Mouse (Mus musculus) right cerebral cortex, postnatal 25 days (tissue): ENCODE measurements around the gene Msmp.

Experiments used
- DNase-seq: peaks from one replicate; pipeline ENCODE4 v3.0.0; 2022

Gene Msmp

DNA sequence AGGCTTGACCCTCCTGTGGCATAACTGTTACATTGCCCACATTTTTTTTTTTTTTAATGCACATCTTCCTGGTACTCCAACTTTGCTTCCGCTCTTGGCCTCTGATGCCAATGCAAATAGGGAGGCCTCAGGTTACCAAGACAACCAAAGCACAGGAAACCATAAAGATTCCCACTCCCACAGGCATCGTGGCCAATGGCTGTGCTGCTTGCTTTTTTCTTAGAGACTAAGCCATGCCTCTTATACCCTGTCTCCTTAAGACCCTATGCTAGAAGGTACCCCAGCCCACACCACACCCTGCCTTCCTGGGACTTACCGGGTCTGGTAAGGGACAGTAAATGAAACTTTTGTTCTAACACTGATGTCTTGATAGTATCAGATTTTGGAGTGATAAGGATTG lies 9.2 kb upstream of the Msmp start:
- DNase-seq = no peak

- DNase-seq = no peak
Measured at GRCm38 (mm10) chr4:43591961-43592360, 7.7 kb upstream of the Msmp start.

- no peak for DNase-seq
Measured at GRCm38 (mm10) chr4:43591543-43591942, 7.2 kb upstream of the Msmp start.

- no peak for DNase-seq
Measured at GRCm38 (mm10) chr4:43587681-43588080, 3.4 kb upstream of the Msmp start.

GRCm38 (mm10) chr4:43586411-43586810 lies 2.1 kb upstream of the Msmp start:
- no peak for DNase-seq

DNA sequence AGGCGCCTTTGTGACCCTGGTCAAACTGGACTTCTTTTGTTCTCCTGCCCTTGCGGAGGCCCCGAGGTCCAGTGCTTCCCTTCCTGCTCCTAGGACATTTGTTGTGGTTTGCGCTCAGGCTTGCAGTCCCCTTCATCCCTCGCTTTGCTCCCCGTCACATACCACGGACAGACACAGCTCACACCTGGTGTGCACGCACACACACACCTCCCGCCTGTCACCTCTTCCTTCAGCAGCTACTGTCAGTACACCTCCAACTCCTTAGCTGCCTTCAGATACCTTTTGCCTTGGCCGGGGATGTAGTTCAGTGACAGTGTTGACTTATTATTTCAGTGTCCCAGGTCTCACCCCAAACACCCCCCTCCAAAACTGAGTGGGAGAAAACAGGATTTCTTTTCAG lies 1.4 kb upstream of the Msmp start:
- no peak for DNase-seq

DNA sequence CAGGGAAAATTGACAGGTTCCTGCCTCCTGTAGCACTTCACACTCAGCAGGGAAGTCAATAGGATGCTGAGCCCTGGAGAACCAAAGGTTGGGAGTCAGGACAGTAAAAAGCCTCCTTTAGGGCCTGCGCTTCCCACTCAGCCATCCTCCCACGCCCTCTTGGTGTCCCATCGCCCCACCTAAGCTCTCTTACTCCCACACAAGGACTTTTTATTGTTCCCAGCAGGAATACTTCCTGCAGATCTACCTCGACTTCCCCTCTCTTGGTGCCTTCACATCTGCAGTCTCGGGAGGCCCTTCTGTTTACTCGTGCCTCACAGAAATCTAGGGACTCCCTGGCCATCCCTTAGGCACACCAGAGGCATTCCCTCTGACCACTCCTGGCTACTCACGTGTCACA lies 873 bp downstream of the Msmp start:
- no peak for DNase-seq

DNA sequence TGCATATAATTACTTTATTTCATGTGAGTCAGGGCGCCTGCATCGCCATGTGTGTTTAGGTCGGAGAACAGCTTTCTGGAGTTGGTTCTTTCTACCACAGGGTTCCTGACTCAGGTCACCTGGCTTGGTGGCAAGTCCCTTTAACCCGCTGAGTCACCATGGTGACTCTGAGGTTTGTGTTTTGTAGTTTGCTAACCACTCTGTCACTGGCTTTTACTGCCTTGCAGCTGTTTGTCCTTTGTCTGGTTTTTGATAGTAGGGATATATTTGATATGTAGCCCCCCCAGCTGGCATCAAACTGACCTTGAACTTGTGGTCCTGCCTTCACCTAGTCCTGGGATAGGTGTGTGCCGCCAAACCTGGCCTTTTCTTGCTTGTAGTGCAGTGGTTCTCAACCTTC lies 2.1 kb downstream of the Msmp start:
- no peak for DNase-seq

DNA sequence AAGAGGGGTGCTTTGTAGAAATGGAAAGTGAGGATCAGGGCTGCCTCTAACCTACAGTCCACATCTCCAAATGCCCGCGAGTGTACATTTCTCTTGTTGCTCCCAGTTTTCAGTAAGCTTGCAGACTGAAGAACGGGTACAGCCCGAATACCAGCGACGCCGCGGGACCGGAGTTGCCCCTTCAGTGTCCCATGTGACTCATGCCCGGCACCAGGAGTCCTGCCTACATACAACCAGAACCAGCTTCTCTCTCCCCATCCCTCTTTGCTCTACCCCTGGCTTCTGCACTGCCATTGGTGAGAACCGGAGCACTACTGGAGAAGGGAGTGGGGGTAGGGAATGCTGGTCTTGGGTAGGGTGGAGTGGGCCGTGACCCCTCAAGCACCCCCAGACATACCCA lies 2.9 kb downstream of the Msmp start:
- DNase-seq = no peak

GRCm38 (mm10) chr4:43580721-43581120 lies 3.6 kb downstream of the Msmp start:
- DNase-seq = no peak

DNA sequence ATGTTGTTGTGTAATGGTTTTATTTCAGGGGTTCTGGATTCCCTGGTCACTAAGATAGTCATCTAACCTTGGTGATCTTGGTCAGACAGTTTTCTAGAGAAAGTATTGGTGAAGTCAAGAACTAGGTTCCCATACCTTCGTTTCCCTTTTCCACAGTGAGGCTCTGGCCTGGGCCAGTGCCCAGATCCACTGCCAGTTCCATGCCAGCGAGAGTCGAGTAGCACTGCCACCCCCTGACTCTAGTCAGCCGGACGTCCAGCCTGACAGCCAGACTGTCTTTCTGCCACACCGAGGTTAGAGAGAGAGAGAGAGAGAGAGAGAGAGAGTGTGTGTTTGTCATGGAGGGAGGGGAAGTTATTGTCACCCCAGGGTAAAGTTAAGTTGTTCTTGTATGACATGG lies 4.6 kb downstream of the Msmp start:
- DNase-seq = no peak

DNA sequence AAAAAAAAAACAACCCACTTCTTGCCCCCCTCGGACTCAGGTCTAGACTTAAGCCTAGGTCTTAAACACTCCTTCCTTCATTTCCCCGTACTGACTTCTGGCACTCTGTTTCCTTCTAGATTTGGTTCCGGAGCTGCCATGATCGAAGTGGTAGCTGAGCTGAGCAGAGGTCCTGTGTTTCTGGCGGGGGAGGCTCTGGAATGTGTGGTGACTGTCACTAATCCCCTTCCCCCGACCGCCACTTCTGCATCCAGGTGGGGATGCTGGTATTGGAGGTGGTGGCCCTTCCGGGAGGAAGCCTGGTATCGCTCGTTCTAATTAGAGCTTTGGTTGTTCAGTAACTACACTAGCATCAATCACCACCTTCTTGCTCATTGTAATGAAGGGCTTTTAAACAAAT lies 5.0 kb downstream of the Msmp start:
- DNase-seq = no peak

DNA sequence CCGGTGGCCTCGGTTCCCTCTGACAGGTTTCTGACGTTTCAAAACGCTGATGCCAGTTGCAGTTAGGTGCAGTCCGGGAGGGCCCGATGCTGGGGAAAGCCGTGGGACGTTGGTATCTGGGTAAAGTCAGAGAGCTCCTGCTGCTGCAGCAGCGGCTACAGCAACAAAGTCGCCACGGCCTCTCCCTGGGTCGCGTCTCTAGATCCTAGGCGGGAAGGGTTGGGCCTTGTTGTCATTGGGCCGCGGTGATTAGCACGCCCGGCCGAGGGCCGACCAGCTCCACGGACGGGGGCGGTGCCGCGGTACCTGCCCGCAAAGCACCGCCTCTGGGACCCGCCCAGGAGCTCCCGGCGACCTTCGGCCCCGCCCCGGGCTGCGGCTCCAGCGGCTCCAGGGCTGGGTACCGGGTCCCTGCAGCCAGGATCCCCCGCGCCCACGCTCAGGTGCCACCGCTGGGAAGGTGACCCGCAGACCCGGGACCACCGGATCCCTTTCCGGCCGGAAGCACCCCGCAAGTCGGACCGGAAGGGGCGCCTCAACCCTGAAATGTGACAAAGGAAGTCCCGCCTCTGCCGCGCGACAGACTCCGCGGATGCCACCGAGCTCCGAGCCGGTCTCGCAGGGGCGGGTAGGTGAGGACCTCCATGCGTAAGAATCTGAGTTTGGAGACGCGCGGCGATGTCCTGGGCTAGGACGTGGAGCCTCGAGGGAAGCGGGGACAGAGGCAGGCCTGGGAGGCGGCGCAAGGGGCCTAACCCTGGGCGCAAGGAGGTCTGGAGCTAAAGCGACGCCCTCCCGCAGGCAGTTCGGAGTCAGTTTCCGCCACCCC lies 5.7 kb downstream of the Msmp start, which contains the start of the genes Rgp1 and Gba2:
Gene Rgp1, plus strand, starts transcription at position 340 of the 829 bp plus-strand sequence.
Gene Gba2, minus strand, starts transcription at position 498 of the 829 bp plus-strand sequence.
- DNase-seq = peak; percentile 90

GRCm38 (mm10) chr4:43577237-43577881 lies 6.9 kb downstream of the Msmp start:
- DNase-seq = no peak

DNA sequence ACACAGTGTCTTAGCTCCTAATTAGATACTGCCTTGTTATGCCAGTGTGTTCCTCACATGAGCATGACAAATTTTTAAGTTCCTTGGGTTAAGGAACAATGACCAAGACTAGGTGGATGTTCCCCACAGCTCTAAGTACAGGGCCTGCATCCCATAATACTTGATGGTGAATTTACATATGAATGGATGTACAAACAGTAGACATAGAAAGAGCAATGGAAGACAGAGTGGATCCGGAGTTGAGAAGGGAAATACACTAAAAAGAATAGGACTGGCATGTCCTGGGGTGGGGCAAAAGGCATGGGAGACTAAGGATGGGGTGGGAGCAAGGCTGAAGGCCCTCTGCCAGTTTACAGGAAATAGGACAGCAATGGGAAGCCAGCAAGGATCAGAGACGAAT lies 8.9 kb downstream of the Msmp start:
- DNase-seq = no peak

GRCm38 (mm10) chr4:43573561-43573960 lies 10.7 kb downstream of the Msmp start:
- no peak for DNase-seq

GRCm38 (mm10) chr4:43571395-43572045 lies 12.8 kb downstream of the Msmp start:
- DNase-seq = no peak

DNA sequence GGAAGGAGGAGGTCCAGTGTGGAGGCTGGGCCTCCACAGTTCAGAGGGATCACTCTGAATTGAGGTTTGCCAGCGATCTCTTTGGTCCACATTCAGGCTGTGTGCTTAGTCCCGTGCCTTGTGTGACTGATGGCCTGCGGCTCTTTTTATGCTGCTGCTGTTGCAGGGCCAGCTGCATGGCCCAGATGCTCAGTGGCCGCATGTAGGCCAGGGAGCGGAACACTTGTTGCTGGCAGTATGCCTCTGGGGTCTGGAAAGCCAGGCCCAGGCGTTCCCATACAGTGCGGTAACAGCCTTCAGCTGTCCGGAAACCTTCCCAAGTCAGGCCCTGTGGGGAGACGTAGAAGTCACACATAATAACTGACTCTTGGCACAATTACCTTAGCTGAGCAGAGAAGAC lies 17.2 kb downstream of the Msmp start:
- no peak for DNase-seq

DNA sequence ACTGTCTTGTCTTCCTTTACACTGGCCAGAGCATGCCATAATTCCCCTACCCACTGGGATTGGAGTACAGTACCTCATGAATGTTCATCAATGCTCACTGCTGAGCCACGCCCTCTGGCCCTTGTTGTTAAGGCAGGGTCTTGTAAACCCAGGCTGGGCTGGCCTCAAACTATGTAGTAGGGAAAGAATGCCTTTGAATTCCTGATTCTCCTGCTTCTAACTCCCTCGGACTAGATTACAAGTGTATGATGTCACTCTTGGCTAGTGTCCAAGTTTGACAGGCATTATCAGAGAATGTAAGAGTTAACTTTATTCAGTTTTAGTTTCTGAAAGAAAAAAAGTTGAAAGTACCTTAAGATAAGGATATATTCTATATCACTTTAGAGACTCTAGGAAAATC lies 20.1 kb downstream of the Msmp start:
- no peak for DNase-seq

GRCm38 (mm10) chr4:43563601-43563875 lies 20.8 kb downstream of the Msmp start:
- DNase-seq = no peak

DNA sequence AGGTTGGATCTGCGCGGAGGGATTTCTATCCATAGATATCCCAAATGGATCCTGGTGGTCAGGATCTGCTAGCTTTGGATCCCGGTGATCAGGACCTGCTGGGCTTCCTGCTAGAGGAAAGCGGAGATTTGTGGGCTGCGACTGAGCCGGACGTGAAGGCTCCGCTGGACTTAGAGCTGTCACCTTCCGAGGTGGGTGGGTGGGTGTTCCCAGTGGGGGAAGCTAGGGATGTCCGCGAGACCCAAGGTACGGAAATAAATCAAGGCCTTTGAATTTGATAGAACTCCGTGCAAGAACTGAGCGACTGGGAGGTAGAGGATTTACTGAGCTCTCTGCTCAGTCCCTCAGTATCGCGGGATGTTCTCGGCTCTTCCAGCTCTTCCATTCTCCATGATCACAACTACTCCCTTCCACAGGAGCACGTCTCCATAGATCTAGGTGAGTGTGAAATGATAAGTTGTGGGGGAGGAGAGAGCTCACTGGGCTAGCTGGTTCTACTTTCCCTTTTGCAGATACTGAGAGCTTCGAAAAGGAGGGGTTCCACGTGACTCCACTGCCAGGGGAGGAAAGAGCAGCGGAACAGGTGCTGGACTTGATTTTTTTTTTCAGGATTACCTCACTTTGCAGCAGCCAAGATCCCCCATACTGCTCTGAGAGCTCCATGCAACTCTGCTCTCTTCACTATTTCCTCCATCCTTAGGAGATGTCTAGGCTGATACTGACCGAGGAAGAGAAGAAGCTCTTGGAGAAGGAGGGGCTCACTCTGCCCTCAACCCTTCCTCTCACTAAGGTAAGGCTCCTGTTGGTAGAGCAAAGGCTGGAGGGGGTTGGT lies 21.3 kb downstream of the Msmp start:
- no peak for DNase-seq

- DNase-seq = peak; percentile 94
Measured at GRCm38 (mm10) chr4:43561997-43562768, 22.1 kb downstream of the Msmp start, which contains the start of the genes Creb3 and Tln1. Gene Creb3, plus strand, starts transcription at chr4:43562332. Gene Tln1, minus strand, starts transcription at chr4:43562691.
